Mouse (Mus musculus): ENCODE results near the gene Myh7b.

DNA sequence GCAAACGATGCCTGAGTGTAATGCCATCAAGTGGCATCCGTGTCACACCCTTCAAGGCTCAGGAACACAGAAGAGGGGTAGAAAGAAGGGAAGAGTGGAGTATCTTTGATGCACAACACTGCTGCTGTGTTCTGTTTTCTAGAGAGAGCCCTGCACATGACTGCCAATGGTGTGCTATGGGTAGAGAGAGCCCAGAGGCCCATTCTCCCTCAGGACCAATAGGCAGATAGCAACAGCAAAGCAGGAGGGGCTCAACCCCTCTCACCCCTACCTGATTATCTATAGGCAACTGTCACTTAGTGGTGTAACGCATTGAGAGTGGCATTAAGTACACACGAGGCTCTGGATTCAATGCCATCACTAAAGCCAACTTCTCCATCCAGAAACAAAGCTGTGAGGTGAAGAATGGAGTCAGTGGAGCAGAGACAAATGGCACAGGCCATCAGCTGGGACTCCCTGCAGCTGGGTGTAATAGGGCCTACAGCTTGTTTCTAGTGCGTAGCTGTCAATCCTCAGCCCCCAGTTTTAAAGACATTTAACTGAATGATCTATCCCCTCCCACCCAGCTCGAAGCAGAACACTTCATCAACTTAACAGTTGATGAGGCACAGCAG lies 44.9 kb downstream of the Myh7b start:
- no peak for TF ChIP-seq POLR2A (IDR thresholded peaks at IDR 0.05; ENCODE audit: extremely low read depth, insufficient read depth, low read length)
- no peak for TF ChIP-seq CTCF (IDR thresholded peaks at IDR 0.05; ENCODE audit: low read depth, low read length)

All from liver, adult 2 months (tissue).